In genomic region chr2:14997836-14998235, GRCm38 (mm10) we compare ENCODE assay signal across 25 mouse cellular contexts. TPM values are rescaled to one million over a fixed set of nuclear protein-coding genes. Genes with fewer than 3 reads are reported as not detected.
DNase-seq lines count a peak whose midpoint lies in the region; ATAC-seq and TF ChIP-seq lines count a peak whose summit lies in the region.
"Had no signal": no experiment of that assay in that cellular context is flagged by ENCODE, and none has a peak within 500 bp of the region (broad histone marks: within the 10 kb centered on the region; RNA-seq: fewer than 3 reads in every experiment).

No protein-coding gene starts in this region.

- WGBS in heart, postnatal 0 days, result 56% methylated on average over 5 of the region's 5 CpGs

- no peaks in the 10 kb centered on the region for H3K4me1 ChIP-seq in heart, postnatal 0 days (ENCODE audit: control insufficient read depth, insufficient read depth)
- H3K4me1 ChIP-seq: embryonic facial prominence, embryonic 13.5 days; embryonic facial prominence, embryonic 15.5 days; forebrain, embryonic 10.5 days; forebrain, embryonic 12.5 days had no signal

- H3K27me3 ChIP-seq in heart, postnatal 0 days (ENCODE audit: control insufficient read depth, insufficient read depth, low read length), result no peaks in the 10 kb centered on the region
- H3K27me3 ChIP-seq: embryonic facial prominence, embryonic 13.5 days; embryonic facial prominence, embryonic 15.5 days; forebrain, embryonic 12.5 days had no signal

- no peak overlapping the region for H3K9ac ChIP-seq in heart, postnatal 0 days (replicated peaks; ENCODE audit: low read depth, low read length)
- H3K9ac ChIP-seq: embryonic facial prominence, embryonic 13.5 days; embryonic facial prominence, embryonic 15.5 days; forebrain, embryonic 12.5 days had no signal

- ATAC-seq in heart, postnatal 0 days (ENCODE audit: insufficient read depth, low read depth), result peak; percentile 77
- ATAC-seq: forebrain, embryonic 14.5 days; forebrain, embryonic 16.5 days had no signal

- no peak for TF ChIP-seq CTCF in heart, postnatal 0 days (IDR thresholded peaks at IDR 0.05; ENCODE audit: low read depth)

- TF ChIP-seq EP300 in heart, postnatal 0 days (IDR thresholded peaks at IDR 0.05; ENCODE audit: low read depth), result no peak

- no peak overlapping the region for H3K4me3 ChIP-seq in heart, postnatal 0 days (ENCODE audit: low read depth, low read length)
- H3K4me3 ChIP-seq: embryonic facial prominence, embryonic 13.5 days; embryonic facial prominence, embryonic 15.5 days; erythroblast, embryonic 14.5 days; forebrain, embryonic 10.5 days; forebrain, embryonic 12.5 days had no signal

- no peaks in the 10 kb centered on the region for H3K9me3 ChIP-seq in heart, postnatal 0 days (replicated peaks; ENCODE audit: control insufficient read depth, low read length)
- H3K9me3 ChIP-seq: embryonic facial prominence, embryonic 13.5 days; embryonic facial prominence, embryonic 15.5 days; forebrain, embryonic 10.5 days; forebrain, embryonic 12.5 days had no signal

- no peak for DNase-seq in heart, postnatal 0 days (ENCODE audit: low spot score)
- no peak for DNase-seq in heart, postnatal 4 days
- peak; percentile 24 for DNase-seq in lung, postnatal 10 days
- DNase-seq in lung, postnatal 25 days (ENCODE audit: low spot score), result no peak
- peak; percentile 8 to 25 for DNase-seq in lung, postnatal 4 days
- no peak for DNase-seq in lung, adult 18-20 months
- peak; percentile 14 for DNase-seq in thymus, postnatal 25 days
- DNase-seq in thymus, postnatal 36 days, result no peak
- DNase-seq: adrenal gland, adult 2 months; adrenal gland, postnatal 10 days; adrenal gland, postnatal 25 days; cerebellum, adult 11 months; cerebellum, adult 18-20 months; cerebellum, adult 8-10 months; cerebellum, adult 9-11 months; cerebellum, postnatal 14 days; cerebellum, postnatal 36 days; embryo, embryonic 11 days had no signal

- H3K4me2 ChIP-seq in heart, postnatal 0 days (ENCODE audit: low read depth, low read length), result no peak overlapping the region
- H3K4me2 ChIP-seq: embryonic facial prominence, embryonic 13.5 days; embryonic facial prominence, embryonic 15.5 days; forebrain, embryonic 12.5 days had no signal

- H3K27ac ChIP-seq in heart, postnatal 0 days (ENCODE audit: low read depth), result no peak overlapping the region
- H3K27ac ChIP-seq: embryonic facial prominence, embryonic 13.5 days; embryonic facial prominence, embryonic 15.5 days; forebrain, embryonic 10.5 days; forebrain, embryonic 12.5 days had no signal

- H3K36me3 ChIP-seq in heart, postnatal 0 days (replicated peaks; ENCODE audit: control insufficient read depth, insufficient read depth, low read length), result peaks cover 7% of the 10 kb centered on the region
- H3K36me3 ChIP-seq: embryonic facial prominence, embryonic 15.5 days had no signal

RNA-seq across cellular contexts. Expression of gene Arl5b, which starts 51.4 kb away (rescaled TPM):
- total RNA-seq in heart, postnatal 0 days (2014; rRNA removed; ENCODE audit: low replicate concordance), result 23.9 and 30.2 TPM in 2 replicates
- 13.4 and 16.9 TPM in 2 replicates for polyA plus RNA-seq in heart, postnatal 0 days (2015; fragmentation: Nextera tagmentation; extraction: Ambion mirVana)
- 10 to 100 TPM; 36.9 to 42.1 TPM for total RNA-seq in heart, postnatal 4 days (2021)

RNA-seq across cellular contexts. Expression of gene Nsun6, which starts 57.0 kb away (rescaled TPM):
- 2.0 and 3.5 TPM in 2 replicates for total RNA-seq in heart, postnatal 0 days (2014; rRNA removed; ENCODE audit: low replicate concordance)
- 7.3 and 7.7 TPM in 2 replicates for polyA plus RNA-seq in heart, postnatal 0 days (2015; fragmentation: Nextera tagmentation; extraction: Ambion mirVana)
- total RNA-seq in heart, postnatal 4 days (2021), result 1 to 10 TPM; 5.8 to 6.2 TPM
- polyA plus RNA-seq: erythroblast, embryonic 14.5 days had no signal

Comparison
In these comparisons a context has a peak if more than half of its experiments do, and no peak if none do; other contexts are left out.
1. DNase-seq: peak in lung, postnatal 10 days (single experiment), lung, postnatal 4 days (2 of 2) and thymus, postnatal 25 days (single experiment); none in heart, postnatal 0 days (single experiment), heart, postnatal 4 days (single experiment), lung, postnatal 25 days (single experiment), lung, adult 18-20 months (0 of 2) and thymus, postnatal 36 days (0 of 2).